Mouse (Mus musculus) left cerebral cortex, adult 8-10 months (tissue): ENCODE data around the gene Palld. TPM values are rescaled to one million over a fixed set of nuclear protein-coding genes. Genes with fewer than 3 reads are reported as not detected.

Experiments used
- DNase-seq, 2 experiments: peaks; one replicate each; pipeline ENCODE4 v3.0.0; 2022; ENCODE audit warnings: low spot score in 2 of 2
- total RNA-seq, 4 experiments: library from RNA; stranded (reverse); gene quantifications; 2 replicates each; pipeline ENCODE4 v1.2.4; 2022

The Palld gene
- total RNA-seq, 4 experiments from 2014 or later: 4.3 to 4.9 (median 4.6) TPM

DNA sequence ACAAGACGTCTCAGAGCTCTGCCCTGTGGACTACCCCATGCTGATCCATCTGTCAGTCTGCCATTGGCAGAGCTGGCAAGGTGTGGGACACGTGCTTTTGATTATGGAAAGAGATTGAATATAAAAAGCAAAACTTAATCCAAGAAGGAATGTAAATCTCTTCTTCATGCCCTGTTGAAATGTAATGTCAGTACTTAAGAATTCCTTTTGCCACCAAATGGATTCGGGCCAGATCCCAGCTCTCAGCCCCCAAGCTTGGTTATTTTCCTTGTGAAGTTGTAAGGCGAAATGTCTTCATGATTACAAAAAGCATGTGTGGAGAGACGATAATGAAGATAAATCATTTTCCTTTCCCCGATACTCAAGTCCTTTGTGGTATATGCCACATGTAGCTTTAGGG is 126.6 kb downstream of the Palld start:
- no peak for DNase-seq

DNA sequence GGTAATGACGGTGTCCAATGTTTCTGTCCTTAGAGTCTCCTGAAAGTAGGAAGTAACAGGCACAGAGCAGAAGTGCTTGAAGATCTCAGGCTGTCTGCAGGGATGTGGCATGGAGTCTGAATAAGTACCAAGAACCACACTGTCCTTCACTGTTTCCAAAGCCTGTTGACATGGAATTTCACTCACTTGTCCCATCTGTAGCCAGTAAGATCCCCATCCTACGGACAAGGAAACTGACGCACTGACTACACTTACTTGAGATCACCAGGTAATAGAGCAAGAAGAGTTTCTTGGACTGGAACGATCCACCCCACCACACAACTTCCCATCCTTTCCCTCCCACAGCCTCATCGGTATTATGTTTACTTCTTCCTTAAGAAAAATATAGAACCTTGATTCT is 128.3 kb downstream of the Palld start:
- no peak for DNase-seq

DNA sequence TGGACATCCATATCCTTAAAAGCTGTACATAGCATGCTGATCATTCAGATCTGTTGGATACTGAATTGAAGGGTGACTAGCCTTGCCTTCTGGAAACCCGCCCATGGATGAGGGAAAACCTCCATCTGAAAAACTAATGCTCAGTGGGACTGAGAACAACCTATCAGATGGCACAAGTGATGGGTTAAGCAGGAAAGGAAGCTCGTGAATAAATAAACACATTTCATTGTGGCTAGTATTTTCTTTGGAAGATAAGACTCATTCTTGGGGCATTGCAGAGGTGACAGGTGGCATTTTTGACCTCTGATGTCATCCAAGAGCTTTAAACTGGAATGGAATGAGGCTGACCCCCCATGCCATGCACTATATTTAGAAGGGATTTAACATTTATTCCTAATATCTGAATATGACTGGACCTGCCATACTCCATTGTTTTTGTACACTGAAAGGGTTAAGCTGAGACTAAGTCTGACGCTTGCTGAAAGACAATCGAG is 128.8 kb downstream of the Palld start:
- no peak for DNase-seq

DNA sequence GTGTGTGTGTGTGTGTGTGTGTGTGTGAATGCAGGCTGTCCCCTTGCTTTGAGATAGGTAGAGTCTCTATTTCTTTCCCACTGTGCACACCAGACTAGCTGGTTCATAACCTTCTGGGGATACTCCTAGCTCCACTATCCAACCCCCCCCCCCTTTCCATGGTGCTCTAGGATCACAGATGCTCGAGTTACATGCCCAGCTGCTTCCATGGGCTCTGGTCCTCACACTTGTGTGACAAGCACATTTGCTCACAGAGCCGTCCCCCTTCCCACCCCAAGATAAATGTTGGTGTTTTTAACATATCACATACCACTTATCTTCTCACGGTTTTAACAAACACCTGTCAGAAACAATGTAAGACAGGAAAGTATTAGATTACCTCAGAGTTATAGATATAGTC is 131.2 kb downstream of the Palld start:
- no peak for DNase-seq

DNA sequence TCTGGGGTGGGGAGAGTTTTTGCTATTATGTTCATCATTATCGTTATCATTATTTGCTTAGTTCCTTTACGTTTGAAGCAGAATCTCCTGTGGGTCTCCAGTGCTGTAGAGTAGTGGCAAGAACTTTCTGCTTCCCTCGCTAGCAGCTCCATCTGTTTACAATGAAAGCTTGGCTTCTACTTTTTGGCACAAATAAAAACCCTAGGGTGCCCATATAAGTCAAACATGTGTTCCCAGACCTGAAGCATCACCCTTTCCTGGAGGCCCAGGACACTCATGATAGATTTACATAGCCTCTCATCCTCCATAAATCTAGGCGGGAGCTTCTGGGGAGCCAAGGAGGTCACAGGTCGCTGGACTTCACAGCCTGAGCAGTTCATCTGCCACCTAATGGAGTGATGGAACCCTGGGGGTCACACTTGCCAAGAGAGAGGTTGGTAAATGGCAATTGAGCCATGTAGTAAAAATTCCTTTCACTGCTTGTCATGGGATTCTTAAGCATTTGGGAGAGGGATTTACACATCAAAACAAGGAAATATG is 133.1 kb downstream of the Palld start:
- no peak for DNase-seq

DNA sequence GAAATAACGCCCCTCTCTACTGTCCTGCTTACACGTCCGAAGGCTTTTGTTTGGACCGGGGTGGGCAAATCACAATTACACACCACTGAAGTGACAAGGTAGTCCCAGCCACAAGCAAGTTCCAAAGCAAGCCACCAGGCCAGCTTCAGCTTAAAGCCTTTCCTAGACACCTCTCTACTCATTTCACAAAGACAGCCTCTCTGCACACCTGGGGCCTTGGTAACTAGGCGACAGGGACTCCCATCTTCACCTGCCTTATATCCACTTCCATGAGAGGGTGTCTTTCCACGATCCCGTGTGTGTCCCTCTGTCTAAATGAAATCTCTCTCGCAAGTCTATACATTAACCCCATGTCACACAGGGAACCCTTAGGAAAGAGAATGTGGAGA is 142.3 kb downstream of the Palld start:
- DNase-seq: no peak

DNA sequence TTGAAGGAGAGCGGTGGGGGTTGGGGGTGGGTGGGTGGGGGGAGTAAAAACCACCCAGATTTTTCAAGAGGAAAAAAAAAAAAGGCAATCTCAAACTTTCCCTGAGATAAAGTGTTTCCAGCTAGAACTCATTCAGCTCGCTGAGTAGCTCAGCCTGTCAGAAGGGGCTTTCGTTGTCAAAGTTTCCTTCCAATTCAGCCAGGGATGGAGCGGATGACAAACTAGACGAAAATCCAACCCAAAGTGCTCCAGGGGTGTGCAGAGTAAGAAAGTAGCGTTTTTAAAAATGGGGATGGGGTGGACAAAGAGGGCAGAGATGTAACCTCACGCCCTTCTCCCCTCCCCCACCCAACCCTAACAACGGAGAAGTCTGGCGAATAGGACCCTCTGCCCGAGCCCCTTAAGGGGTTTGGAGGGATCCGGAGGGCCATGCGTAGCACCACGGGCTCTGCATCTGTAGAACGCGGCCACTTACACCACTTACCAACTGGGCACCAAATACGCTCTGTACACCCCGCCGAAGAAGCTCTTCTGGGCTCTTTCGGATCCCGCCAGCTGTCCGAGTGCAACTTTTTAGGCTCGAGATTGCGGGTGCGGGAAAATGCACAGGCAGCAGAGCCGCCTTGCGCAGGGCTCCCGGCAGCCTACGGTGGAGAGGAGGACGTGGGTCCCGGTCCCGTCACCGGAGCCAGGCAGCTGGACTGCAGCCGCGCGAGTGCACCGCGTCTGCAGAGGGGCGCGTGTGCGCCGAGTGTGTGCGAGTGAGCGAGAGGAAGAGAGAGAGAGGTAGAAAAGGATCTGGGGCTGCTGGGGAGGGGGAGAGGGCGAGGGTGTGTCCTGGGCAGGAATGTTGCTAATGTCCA is 142.9 kb downstream of the Palld start:
- no peak for DNase-seq

DNA sequence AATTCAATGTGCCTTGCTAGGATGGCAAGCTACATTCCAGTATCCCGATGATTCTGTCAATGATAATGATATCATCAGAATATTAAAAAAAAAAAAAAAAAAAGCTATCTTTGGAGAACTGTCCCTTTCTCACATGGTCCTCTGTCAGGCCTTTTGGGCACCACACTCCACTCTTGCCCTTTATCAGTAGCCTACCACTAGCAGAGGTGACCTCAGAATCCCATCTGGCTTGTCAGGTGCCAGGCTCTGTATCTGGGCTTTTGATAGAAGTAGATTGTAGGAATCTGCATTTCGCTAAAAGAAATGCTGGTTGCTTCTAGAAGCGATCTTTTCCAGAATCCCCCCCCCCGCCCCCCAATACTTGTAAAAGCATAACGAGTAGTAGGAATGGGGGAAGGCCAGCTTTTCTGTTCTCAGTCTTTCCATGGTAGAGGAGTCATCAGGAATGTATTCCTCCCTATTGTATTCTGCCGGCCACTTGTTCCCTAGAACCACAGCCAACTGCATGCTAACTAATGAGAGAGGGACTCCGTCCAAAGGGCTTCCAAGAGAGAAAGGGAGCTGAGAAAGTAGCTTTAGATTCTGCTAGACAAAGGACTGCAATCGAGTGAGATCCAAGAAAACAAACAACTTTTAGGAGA is 143.7 kb downstream of the Palld start:
- DNase-seq: no peak

DNA sequence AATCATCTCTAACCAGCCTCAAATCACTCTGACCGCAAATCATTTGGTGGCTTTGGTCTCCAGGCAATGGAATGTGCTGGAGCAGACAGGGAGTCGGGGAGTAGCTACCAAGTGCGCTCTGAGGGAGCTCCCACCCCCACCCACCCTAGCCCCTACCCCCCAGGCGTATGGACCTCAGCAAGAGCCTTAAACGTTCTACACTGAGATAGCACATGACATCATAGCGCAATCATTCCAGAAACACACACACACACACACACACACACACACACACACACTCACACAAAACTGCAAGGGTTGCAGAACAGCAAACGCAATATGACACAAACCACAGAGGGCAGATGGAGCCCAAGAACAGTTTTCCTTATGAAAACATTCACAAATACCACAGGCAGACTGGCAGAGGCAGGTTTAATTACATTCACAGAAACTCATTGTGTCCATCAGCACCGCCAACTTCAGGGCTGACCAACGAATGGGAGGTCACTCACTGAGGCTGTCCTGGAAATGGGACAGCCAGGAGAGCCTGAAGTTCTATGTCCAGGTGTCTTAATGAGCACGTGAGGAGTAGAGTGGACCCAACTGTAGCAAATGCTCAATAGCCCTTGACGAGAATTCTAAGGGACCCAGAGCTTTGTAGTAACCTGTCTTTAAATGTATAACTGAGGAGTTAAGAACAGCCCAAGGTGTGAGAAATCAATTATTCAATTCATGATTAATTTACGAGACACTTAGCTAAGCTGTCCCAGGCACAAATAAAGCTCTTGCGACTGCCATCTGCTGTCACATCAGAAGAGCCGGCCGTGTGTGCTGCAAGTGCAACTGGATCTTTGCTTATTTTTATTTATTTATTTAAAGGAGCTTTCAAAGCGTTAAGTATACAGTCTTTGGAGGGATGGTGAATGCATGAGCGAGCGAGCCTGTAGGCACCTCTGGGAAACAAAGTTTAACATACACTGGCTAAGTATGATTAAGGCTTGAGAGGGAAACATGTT is 145.2 kb downstream of the Palld start:
- DNase-seq: no peak

DNA sequence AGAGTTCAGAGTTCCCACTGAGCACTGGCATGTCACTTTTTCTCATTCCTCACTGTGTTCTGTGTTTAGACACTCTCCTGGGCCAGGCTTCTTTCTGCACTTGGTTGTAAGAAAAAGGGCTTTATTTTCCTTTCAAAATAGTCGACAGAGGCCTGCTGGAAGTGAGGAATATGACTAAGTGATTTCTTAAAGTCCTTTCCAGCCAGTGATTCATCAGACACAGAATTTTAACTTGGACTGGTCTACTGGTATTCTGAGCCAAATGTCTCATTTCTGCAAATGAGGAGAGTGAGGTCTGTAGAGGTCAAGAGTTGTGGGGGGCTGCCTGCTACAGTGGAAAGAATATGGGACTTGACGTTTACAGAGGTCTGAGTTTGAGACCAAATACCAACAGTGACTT is 147.3 kb downstream of the Palld start:
- no peak for DNase-seq

DNA sequence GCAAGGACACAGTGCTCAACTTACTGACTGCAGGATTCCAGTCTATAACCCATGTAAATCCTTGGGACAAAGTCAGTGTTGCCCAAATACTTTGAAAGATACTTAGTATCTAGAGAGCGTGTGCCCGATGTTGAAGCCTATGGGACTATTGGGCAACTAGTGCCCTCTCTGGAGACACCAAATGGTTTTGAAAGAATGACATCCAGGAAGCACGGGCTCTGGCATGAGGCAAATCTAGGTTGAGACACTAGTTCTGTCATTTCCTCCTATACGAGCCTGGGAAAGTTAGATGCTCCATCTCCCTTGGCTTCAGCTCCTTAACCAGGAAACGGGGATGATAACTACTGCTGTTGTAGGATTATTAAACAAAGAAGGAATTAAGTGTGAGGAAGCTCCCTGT is 155.4 kb downstream of the Palld start:
- no peak for DNase-seq

DNA sequence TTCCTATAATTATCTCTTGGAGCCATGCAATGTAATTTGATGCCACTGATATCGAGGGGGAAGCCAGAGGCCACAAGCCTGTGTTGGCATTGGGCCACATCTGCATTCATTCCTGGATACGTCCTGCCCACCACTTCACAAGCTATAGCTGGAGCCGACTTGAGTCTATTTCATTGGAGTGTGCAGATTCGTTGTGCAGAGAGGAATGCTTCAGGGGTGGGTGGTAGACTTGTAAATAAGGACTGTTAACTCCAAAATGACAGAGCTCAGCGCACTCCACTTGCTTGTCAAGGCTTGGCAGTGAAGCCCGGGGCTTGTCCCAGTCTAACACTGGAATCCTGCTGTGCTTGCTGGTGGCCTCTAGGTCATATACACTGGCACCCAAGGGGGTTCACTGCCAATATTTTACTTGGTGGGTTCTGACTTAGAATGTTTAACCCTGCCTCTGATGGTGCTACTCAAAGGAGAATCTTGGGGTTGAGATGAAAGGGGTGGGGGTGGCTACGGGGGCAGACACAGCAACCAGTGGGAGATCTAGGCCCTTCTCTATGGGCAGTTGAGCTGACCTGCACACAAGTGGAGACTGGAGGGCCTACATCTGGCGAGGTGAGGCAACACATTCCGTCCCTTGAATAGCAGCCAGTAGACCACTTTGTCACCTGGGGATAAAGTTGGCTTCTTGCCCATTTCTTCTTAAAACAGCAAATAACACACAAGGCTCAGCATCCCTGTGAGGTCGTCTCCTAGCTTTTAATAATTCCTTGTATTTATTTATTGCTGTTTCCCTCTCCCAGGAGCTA is 157.1 kb downstream of the Palld start:
- no peak for DNase-seq

DNA sequence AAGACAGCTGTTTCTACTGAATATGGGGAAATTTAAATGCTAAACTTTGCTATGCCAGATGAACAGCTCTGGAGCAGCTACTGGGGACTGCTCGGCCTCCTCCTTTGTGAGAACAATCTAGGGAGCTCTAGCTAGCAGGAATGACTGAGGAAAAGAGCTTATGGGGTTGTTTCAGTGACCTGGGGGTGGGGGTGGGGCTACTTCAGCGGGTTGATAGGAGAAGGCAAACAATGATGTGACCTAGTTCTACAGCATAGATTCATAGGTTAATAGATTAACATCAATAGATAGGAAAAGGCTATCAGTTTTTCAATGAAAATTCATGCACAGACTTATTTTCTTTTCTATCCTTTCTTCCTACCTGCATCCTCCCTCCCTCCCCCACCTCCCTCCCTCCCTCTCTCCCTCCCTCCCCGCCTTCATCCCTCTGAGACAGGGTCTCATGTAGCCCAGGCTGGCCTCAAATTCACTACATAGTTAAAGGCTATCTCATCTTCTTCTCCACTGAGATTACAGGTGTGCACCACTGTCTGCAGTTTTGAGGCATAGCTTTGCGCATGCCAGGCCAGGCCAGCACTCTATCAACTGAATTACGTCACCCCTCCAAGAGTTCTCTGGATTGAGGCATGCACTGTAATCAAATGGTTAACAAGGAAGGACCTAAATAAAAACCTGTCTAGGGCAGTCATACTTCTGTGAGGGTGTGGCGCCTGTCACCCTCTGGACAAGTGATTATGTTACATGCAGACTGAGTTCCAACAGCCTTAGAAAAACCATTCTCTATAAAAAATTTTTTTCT is 158.5 kb downstream of the Palld start:
- no peak for DNase-seq

DNA sequence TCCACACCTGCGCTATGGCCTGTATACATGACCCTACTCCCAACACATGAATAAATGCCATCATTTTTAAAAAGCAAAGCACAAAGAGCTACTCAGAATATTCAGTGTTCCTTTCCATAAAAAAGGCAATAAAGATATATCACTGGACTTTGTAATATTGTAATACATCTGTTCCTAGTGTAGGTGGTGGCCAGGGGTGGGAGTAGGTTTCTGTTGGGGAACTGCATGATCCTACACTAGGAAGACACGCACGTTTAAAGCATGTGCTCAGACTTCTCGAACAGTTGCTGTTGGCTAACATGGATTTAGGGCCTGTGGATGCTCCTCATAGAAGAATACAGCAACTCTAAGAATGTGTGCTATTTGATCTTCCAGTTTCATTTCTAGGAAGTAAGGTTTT is 165.0 kb downstream of the Palld start:
- DNase-seq: no peak

DNA sequence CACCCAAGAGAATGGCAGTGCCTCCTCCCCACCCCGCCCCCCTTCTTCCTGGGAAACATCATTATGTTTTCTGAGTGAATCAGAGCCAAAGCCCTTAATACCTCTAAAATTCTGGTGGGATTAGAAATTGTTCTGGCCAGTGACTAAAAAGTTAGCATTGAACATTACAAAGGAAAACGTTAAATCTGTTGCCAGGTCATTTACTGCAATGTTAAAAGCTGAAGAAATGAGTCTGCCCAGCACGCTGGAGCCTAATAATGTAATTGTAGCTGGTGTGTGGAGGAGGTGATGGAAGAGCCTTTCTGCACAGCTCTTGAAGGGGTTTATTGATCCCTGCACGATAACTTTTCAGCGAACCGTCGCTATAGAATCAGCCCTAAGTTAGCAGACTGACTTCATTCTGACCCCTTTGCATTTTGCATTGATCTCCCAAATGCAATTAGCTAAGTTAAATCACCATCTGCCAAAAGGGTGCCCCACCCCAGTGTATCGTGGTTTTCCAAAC is 165.7 kb downstream of the Palld start:
- DNase-seq: no peak

DNA sequence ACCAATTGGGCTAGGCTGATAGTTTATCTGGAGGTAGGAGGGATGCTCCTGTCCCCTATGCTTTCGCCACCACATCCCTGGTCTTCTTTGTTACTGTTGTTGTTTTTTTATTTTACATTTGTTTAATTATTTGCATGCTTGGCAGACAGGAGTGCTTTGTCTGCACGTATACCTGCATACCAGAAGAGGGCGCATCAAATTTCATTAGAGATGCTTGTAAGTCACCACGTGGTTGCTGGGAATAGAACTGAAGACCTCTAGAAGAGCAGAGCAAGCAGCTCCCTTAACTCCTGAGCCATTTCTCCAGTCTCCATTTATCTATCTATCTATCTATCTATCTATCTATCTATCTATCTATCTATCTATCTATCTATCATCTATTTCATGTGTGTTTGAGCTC is 166.4 kb downstream of the Palld start:
- DNase-seq: no peak

DNA sequence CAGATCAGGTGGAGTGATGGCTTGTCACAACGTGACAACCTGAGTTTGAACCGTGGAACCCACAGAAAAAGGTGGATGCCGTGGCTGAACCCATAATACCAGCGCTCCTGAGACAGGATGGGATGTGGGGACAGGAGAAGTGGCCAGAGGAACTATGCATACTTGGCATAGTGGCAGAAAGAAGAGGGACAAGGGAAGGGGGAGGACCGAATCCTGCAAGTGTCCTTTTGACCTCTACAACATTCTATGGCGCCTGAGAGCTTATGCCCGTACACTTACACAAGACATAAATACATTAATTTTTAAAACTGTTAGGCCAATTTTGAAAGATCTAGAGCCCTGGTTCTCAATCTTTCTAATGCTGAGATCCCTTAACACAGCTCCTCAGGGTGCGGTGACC is 168.3 kb downstream of the Palld start:
- no peak for DNase-seq

DNA sequence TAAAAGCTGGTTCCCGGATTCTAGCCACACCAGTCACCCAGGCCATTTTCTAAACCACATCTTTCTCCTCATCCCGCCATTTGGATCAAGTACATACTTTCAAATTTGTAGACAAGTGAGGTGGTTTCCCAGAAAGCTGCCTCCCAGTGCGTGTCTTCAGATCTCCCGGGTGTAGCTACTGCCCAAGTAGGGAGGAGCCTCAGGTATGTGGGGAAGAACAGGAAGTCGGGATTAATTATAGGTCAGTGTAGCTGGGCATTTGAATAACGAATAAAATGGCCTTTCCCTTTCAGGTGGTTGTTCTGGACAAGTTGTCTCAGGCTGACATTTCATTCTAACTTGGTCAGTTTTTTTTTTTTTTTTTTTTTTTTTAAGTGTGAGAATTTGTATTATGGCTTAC is 170.3 kb downstream of the Palld start:
- no peak for DNase-seq

DNA sequence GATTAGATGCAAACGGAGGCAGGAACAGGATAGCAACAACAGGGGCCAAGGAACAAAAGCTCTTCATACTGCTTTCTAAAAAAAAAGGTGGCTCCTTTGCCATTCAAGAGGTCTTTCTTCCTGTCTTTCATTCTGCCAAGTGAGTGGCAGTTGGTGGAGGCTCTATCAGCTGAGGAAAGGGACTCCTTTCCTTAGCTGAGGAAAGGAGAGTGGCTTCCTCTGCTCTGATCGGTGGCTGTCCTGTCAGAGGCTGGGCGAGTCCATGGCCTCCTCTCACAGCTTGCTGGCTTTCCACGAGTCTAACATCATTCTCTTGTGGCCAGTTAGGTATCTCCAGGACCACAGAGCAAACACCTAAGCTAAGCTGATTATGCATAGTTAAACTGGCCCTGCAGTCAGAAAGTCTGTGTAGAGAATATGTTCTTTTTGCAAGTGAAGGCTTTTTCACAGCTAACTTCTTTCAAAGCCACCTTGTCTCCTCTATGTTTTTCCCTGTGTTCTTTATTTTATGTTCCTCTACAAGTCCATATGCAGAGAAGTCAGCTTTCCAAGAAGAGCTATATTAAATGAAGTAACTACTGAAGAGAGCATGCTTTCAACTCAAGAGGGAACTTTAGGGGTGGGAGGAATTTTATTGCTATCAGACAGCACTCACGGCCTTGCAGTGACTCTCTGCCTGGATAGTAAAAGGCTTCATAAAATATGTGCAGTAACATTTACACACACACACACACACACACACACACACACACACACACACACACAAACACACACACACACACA is 171.0 kb downstream of the Palld start:
- DNase-seq: no peak
